In the genomic region with DNA sequence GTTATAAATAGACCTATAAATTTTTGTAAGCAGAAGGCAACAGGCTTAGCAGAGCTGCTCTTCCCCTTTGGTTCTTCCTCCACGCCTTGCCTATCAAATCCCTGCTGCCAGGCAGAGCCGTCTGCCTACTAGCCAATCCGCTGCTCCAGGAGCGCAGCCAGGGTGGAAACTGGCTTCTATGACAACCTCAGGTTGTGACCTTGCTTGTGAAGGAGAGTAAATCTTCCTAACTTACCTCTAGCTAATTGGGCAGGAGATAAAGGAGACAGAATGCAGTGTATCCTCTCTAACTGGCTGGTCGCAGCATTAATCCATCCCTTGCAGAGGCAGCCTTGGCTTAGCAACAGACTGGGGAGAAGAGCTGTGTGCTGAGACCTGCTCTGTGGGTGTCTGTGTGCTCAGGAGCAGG, we compare ENCODE assay signal across 8 mouse cellular contexts. TPM values are rescaled to one million over a fixed set of nuclear protein-coding genes. Genes with fewer than 3 reads are reported as not detected.
DNase-seq lines count a peak whose midpoint lies in the region; ATAC-seq lines count a peak whose summit lies in the region.

No protein-coding gene starts in this region.

- intact Hi-C loops in heart, postnatal 14 days (cut with DNase I): no loop called here

- ATAC-seq in lung, embryonic 15.5 days (ENCODE audit: borderline replicate concordance, extremely low read depth, low FRiP score, low TSS enrichment): peak; percentile 26; the same call in 1 of the 2 replicates
- no peak for ATAC-seq in embryonic facial prominence, embryonic 14.5 days (ENCODE audit: low read depth)
- ATAC-seq in neural tube, embryonic 13.5 days (ENCODE audit: low read depth): peak; percentile 71

- 0 out of 2 replicates have a peak overlapping the region, but pooled peaks have one; percentile 1 for H3K27ac ChIP-seq in lung, embryonic 15.5 days
- no peak overlapping the region for H3K27ac ChIP-seq in embryonic facial prominence, embryonic 14.5 days (replicated peaks; ENCODE audit: low read depth, low read length)
- H3K27ac ChIP-seq in neural tube, embryonic 13.5 days (replicated peaks): no peak overlapping the region; the same call in 1 of the 2 replicates

- WGBS in lung, embryonic 15.5 days: 23% methylated on average over 5 of the region's 5 CpGs
- 33% methylated on average over 5 of the region's 5 CpGs for WGBS in embryonic facial prominence, embryonic 14.5 days
- 44% methylated on average over 5 of the region's 5 CpGs for WGBS in neural tube, embryonic 13.5 days

- peaks cover 16% of the 10 kb centered on the region; the same call in 1 of the 2 replicates for H3K4me1 ChIP-seq in lung, embryonic 15.5 days
- H3K4me1 ChIP-seq in embryonic facial prominence, embryonic 14.5 days (ENCODE audit: control insufficient read depth, insufficient read depth, low read length): peaks cover 15% of the 10 kb centered on the region; the same call in 1 of the 2 replicates
- H3K4me1 ChIP-seq in neural tube, embryonic 13.5 days (replicated peaks): peaks cover 14% of the 10 kb centered on the region; the same call in 1 of the 2 replicates

- no peak overlapping the region for H3K4me2 ChIP-seq in lung, embryonic 15.5 days
- no peak overlapping the region for H3K4me2 ChIP-seq in embryonic facial prominence, embryonic 14.5 days (ENCODE audit: low read depth, low read length)
- no peak overlapping the region for H3K4me2 ChIP-seq in neural tube, embryonic 13.5 days

- H3K9ac ChIP-seq in lung, embryonic 15.5 days: no peak overlapping the region
- H3K9ac ChIP-seq in embryonic facial prominence, embryonic 14.5 days (ENCODE audit: low read depth, low read length): no peak overlapping the region
- H3K9ac ChIP-seq in neural tube, embryonic 13.5 days: no peak overlapping the region

- DNase-seq in lung, postnatal 36 days: no peak
- DNase-seq in embryonic facial prominence, embryonic 14.5 days (ENCODE audit: low spot score): peak; percentile 45
- DNase-seq in heart, postnatal 14 days: peak; percentile 36 to 58
- DNase-seq in layer of hippocampus, postnatal 25 days (ENCODE audit: extremely low spot score in 1 of 2, low spot score in 1 of 2): peak; percentile 29 to 38
- DNase-seq in thymus, postnatal 0 days (ENCODE audit: low spot score): no peak
- no peak for DNase-seq in thymus, adult 18-20 months

- no peaks in the 10 kb centered on the region for H3K36me3 ChIP-seq in lung, embryonic 15.5 days
- no peaks in the 10 kb centered on the region for H3K36me3 ChIP-seq in embryonic facial prominence, embryonic 14.5 days (ENCODE audit: control insufficient read depth, insufficient read depth, low read length)
- no peaks in the 10 kb centered on the region for H3K36me3 ChIP-seq in neural tube, embryonic 13.5 days

- H3K27me3 ChIP-seq in lung, embryonic 15.5 days: no peaks in the 10 kb centered on the region
- no peaks in the 10 kb centered on the region for H3K27me3 ChIP-seq in embryonic facial prominence, embryonic 14.5 days (replicated peaks; ENCODE audit: control insufficient read depth, insufficient read depth, low read length)
- no peaks in the 10 kb centered on the region for H3K27me3 ChIP-seq in neural tube, embryonic 13.5 days

- H3K4me3 ChIP-seq in lung, embryonic 15.5 days: no peak overlapping the region
- no peak overlapping the region for H3K4me3 ChIP-seq in embryonic facial prominence, embryonic 14.5 days (ENCODE audit: low read depth, low read length)
- H3K4me3 ChIP-seq in neural tube, embryonic 13.5 days: no peak overlapping the region

- H3K9me3 ChIP-seq in lung, embryonic 15.5 days: no peaks in the 10 kb centered on the region
- H3K9me3 ChIP-seq in embryonic facial prominence, embryonic 14.5 days (ENCODE audit: control insufficient read depth, low read length): no peaks in the 10 kb centered on the region
- no peaks in the 10 kb centered on the region for H3K9me3 ChIP-seq in neural tube, embryonic 13.5 days

RNA-seq across cellular contexts. Expression of a gene that starts 29.7 kb away (rescaled TPM):
- 129 and 145 TPM in 2 replicates for polyA plus RNA-seq in lung, embryonic 15.5 days (2015; fragmentation: Nextera tagmentation; extraction: Ambion mirVana)
- polyA plus RNA-seq in embryonic facial prominence, embryonic 14.5 days (2014; fragmentation: Nextera tagmentation; extraction: Ambion mirVana): 111 and 118 TPM in 2 replicates
- total RNA-seq in heart, postnatal 14 days (2021): 10 to 100 TPM; 44.2 to 47.3 TPM
- 10 to 100 TPM; 58.6 to 61.3 TPM for total RNA-seq in layer of hippocampus, postnatal 25 days (2021)
- polyA plus RNA-seq in neural tube, embryonic 13.5 days (2015; fragmentation: Nextera tagmentation; extraction: Ambion mirVana): 248 and 258 TPM in 2 replicates
- polyA plus RNA-seq in thymus, postnatal 0 days (2015; fragmentation: Nextera tagmentation; extraction: Ambion mirVana): 200 TPM in 2 replicates

RNA-seq across cellular contexts. Expression of a gene that starts 29.8 kb away (rescaled TPM):
- polyA plus RNA-seq in lung, embryonic 15.5 days (2015; fragmentation: Nextera tagmentation; extraction: Ambion mirVana): 30.7 and 35.0 TPM in 2 replicates
- 25.3 and 26.0 TPM in 2 replicates for polyA plus RNA-seq in embryonic facial prominence, embryonic 14.5 days (2014; fragmentation: Nextera tagmentation; extraction: Ambion mirVana)
- 1 to 10 TPM; 4.0 to 4.8 TPM for total RNA-seq in heart, postnatal 14 days (2021)
- total RNA-seq in layer of hippocampus, postnatal 25 days (2021): 10 to 100 TPM; 16.9 to 17.7 TPM
- polyA plus RNA-seq in neural tube, embryonic 13.5 days (2015; fragmentation: Nextera tagmentation; extraction: Ambion mirVana): 35.4 and 39.5 TPM in 2 replicates
- polyA plus RNA-seq in thymus, postnatal 0 days (2015; fragmentation: Nextera tagmentation; extraction: Ambion mirVana): 25.8 and 26.9 TPM in 2 replicates

RNA-seq across cellular contexts. Expression of a gene that starts 52.4 kb away (rescaled TPM):
- polyA plus RNA-seq in lung, embryonic 15.5 days (2015; fragmentation: Nextera tagmentation; extraction: Ambion mirVana): 14.2 and 15.5 TPM in 2 replicates
- polyA plus RNA-seq in embryonic facial prominence, embryonic 14.5 days (2014; fragmentation: Nextera tagmentation; extraction: Ambion mirVana): 24.1 and 28.2 TPM in 2 replicates
- total RNA-seq in heart, postnatal 14 days (2021): 10 to 100 TPM; 30.3 to 32.8 TPM
- total RNA-seq in layer of hippocampus, postnatal 25 days (2021): 100 to 1,000 TPM in 1 of 2 experiments, 10 to 100 TPM in 1; 98.3 to 101 TPM
- 14.0 and 15.7 TPM in 2 replicates for polyA plus RNA-seq in neural tube, embryonic 13.5 days (2015; fragmentation: Nextera tagmentation; extraction: Ambion mirVana)
- polyA plus RNA-seq in thymus, postnatal 0 days (2015; fragmentation: Nextera tagmentation; extraction: Ambion mirVana): 3.5 and 3.6 TPM in 2 replicates

Comparison
In these comparisons a context has a peak if more than half of its experiments do, and no peak if none do; other contexts are left out.
1. DNase-seq: peak in embryonic facial prominence, embryonic 14.5 days (single experiment), heart, postnatal 14 days (2 of 2) and layer of hippocampus, postnatal 25 days (2 of 2); none in lung, postnatal 36 days (single experiment), thymus, postnatal 0 days (single experiment) and thymus, adult 18-20 months (0 of 2).